Mouse (Mus musculus): ENCODE measurements around the gene Vwce. TPM values are rescaled to one million over a fixed set of nuclear protein-coding genes. Genes with fewer than 3 reads are reported as not detected.

The Vwce gene
- polyA plus RNA-seq, 1 experiment from 2014 or later: 7.6 TPM

DNA sequence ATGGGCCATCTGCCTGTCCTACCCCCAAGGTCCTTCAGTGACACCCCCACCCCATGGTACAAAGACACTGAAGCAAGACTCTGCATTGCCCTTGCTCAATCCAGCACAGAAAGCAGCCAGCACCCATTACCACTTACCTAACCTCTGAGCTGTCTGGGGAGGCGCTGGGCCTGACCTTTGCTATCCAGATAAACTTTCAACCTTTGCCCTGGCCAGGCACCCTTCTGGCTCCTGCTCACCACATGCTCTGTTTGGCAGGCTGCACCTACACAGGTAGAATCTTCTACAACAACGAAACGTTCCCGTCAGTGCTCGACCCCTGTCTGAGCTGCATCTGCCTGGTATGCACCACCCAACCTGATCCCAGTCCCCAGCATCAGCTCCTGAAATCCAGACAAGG lies 23.7 kb downstream of the Vwce start:
- WGBS (ENCODE audit: insufficient replicate concordance): 73% methylated on average over 5 of the region's 5 CpGs
- Histone ChIP-seq H3K9me3 (replicated peaks) (no peaks in the 10 kb centered on the region), H3K4me1 (peaks cover 79% of the 10 kb centered on the region), H3K36me3 (peaks cover 19% of the 10 kb centered on the region), H3K27ac (peak overlapping the region; percentile 83), H3K4me2 (no peak overlapping the region), H3K4me3 (no peak overlapping the region), H3K27me3 (replicated peaks) (no peaks in the 10 kb centered on the region), H3K9ac (no peak overlapping the region; the same call in none of the 2 replicates)
- ATAC-seq: no peak

DNA sequence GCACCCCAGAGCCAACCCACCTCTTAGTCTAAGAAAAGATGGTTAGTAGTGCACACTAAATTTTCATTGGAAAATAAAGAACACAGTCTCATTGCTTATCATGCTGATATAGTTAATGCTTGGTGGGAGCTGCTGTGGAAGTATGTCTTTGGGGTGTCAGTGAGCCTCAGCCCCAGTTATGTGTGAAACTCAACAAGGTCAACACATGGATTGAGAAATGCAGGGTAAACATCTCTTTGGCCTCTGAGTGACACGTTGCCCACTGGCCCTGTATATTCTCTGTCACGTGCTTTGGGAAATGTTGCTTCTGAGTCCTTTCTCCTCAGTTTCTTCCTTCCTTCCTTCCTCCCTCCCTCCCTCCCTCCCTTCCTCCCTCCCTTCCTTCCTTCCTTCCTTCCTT lies 24.4 kb downstream of the Vwce start:
- 74% methylated on average over 2 of the region's 2 CpGs for WGBS (ENCODE audit: insufficient replicate concordance)
- no peak overlapping the region for H3K4me3 ChIP-seq
- no peaks in the 10 kb centered on the region for H3K9me3 ChIP-seq (replicated peaks)
- H3K4me1 ChIP-seq: peaks cover 85% of the 10 kb centered on the region
- no peak overlapping the region for H3K4me2 ChIP-seq
- H3K27ac ChIP-seq: peak overlapping the region; percentile 83
- no peak overlapping the region for H3K9ac ChIP-seq
- no peak for ATAC-seq
- H3K36me3 ChIP-seq: peaks cover 19% of the 10 kb centered on the region
- no peaks in the 10 kb centered on the region for H3K27me3 ChIP-seq (replicated peaks)

DNA sequence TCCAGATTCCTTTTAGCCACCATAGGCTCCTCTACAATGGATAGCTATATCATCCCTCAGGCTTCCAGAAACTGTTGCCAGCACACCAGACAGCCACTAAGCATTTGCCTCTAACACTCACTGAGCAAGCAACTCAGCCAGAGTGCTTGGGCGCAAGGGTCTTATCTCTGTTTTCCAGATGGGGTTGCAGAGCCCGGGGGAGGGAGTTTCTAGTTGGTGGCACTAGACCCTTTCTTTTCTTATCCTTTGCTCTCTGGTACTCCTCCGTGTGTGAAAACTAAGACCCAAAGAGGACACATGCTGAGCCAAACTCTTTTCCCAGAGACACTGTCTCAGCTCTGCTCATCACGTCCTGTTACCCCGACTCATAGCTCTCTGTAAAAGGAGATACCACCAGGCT lies 27.4 kb downstream of the Vwce start:
- Histone ChIP-seq H3K27ac (peak overlapping the region; percentile 99), H3K4me2 (peak overlapping the region; percentile 67), H3K4me1 (peaks cover 90% of the 10 kb centered on the region), H3K36me3 (0 out of 2 replicates have a peak, but pooled peaks cover 8% of the 10 kb centered on the region), H3K27me3 (replicated peaks) (no peaks in the 10 kb centered on the region), H3K9ac (peak overlapping the region; percentile 62), H3K4me3 (peak overlapping the region; percentile 36), H3K9me3 (replicated peaks) (no peaks in the 10 kb centered on the region)
- peak; percentile 90 for ATAC-seq
- WGBS (ENCODE audit: insufficient replicate concordance): 18% methylated on average over 5 of the region's 5 CpGs

- H3K9me3 ChIP-seq (replicated peaks): no peaks in the 10 kb centered on the region
- peaks cover 84% of the 10 kb centered on the region for H3K4me1 ChIP-seq
Observed at GRCm38 (mm10) chr19:10661919-10662318, 27.9 kb downstream of the Vwce start.

DNA sequence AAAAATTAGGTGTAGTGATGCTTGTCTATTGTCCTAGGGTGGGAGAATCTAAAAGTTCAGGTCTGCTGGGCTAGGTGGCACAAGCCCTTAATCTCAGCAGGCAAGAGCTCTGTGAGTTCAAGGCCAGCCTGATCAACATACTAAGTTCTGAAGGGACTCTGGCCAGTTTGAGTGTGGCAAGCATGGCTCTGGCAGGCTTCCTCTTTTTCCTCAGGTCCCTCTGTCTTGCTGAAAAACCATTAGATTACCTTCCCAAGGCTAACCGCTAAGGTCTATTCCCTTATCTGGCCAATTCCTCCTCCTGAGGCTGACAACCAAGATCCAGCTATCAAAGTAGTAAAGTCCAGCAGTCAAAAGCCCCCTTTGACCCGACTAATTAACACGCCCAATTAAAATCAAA lies 28.7 kb downstream of the Vwce start:
- Histone ChIP-seq H3K27me3 (replicated peaks) (no peaks in the 10 kb centered on the region), H3K4me2 (peak overlapping the region; percentile 67), H3K4me3 (no peak overlapping the region), H3K9ac (peak overlapping the region; percentile 36), H3K36me3 (0 out of 2 replicates have a peak, but pooled peaks cover 8% of the 10 kb centered on the region), H3K9me3 (replicated peaks) (no peaks in the 10 kb centered on the region), H3K4me1 (peaks cover 77% of the 10 kb centered on the region), H3K27ac (peak overlapping the region; percentile 99)
- 29% methylated on average over 3 of the region's 3 CpGs for WGBS (ENCODE audit: insufficient replicate concordance)
- no peak for ATAC-seq

More at GRCm38 (mm10) chr19:10661919-10662318, 27.9 kb downstream of the Vwce start:
- Histone ChIP-seq H3K9ac (peak overlapping the region; percentile 62), H3K4me3 (peak overlapping the region; percentile 36), H3K27ac (peak overlapping the region; percentile 99), H3K27me3 (replicated peaks) (no peaks in the 10 kb centered on the region), H3K4me2 (peak overlapping the region; percentile 67), H3K36me3 (0 out of 2 replicates have a peak, but pooled peaks cover 8% of the 10 kb centered on the region)
- peak; percentile 67 for ATAC-seq
- WGBS (ENCODE audit: insufficient replicate concordance): 31% methylated on average over 2 of the region's 2 CpGs

DNA sequence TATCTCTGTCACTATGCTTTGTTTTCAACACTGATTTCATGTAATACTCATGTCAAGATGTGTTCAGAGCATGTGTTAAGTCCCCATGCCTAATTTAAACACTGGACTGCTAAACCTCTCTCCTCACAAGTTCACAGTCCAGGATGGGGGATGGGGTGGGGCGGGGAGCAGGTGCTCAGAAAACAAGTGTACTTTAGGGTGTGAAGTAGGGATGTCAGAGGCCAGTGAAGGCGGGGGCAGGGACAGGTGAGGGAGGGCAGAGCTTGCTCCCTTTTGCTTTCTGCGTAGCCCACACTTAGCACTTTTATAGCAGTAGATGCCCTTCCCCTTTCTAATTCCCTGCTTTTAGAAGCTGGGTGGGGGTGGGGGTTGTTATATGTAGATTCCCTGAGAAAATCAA lies 31.1 kb downstream of the Vwce start:
- H3K4me2 ChIP-seq: no peak overlapping the region
- H3K36me3 ChIP-seq: no peaks in the 10 kb centered on the region
- H3K27me3 ChIP-seq (replicated peaks): 0 out of 2 replicates have a peak, but pooled peaks cover 14% of the 10 kb centered on the region
- no peak overlapping the region for H3K9ac ChIP-seq
- ATAC-seq: no peak
- no peak overlapping the region; the same call in 1 of the 2 replicates for H3K27ac ChIP-seq
- no peaks in the 10 kb centered on the region for H3K9me3 ChIP-seq (replicated peaks)
- WGBS (ENCODE audit: insufficient replicate concordance): 53% methylated on average over 3 of the region's 3 CpGs
- H3K4me3 ChIP-seq: no peak overlapping the region
- H3K4me1 ChIP-seq: peaks cover 54% of the 10 kb centered on the region

DNA sequence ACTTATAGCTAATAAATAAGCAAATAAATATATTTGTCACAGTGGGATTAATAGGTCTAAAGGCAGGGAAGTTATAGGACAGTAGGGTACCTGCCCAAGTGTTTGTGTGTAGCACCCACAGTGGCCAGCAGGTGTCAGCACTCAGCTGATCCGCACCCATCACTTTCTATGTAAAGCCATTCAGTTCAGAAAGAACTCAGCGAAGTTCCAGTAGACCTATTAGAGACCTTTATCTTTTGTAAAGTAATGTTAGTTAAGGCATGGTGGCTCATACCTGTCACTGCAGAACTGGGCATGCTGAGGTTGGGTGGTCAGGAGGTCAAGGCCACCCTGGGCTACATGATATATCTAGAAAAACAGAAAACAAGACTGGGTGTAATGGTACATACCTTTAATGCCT lies 31.5 kb downstream of the Vwce start:
- no peak overlapping the region for H3K9ac ChIP-seq
- H3K4me3 ChIP-seq: no peak overlapping the region
- no peaks in the 10 kb centered on the region for H3K36me3 ChIP-seq
- ATAC-seq: no peak
- no peak overlapping the region for H3K4me2 ChIP-seq
- no peaks in the 10 kb centered on the region for H3K9me3 ChIP-seq (replicated peaks)
- no peak overlapping the region for H3K27ac ChIP-seq
- H3K27me3 ChIP-seq (replicated peaks): 0 out of 2 replicates have a peak, but pooled peaks cover 17% of the 10 kb centered on the region
- 7% methylated on average over 2 of the region's 2 CpGs for WGBS (ENCODE audit: insufficient replicate concordance)
- H3K4me1 ChIP-seq: peaks cover 50% of the 10 kb centered on the region

- Histone ChIP-seq H3K9me3 (replicated peaks) (no peaks in the 10 kb centered on the region), H3K36me3 (no peaks in the 10 kb centered on the region), H3K9ac (no peak overlapping the region), H3K27ac (no peak overlapping the region), H3K27me3 (replicated peaks) (peaks cover 26% of the 10 kb centered on the region; the same call in 1 of the 2 replicates), H3K4me2 (no peak overlapping the region), H3K4me3 (no peak overlapping the region), H3K4me1 (peaks cover 17% of the 10 kb centered on the region)
- 62% methylated on average over 4 of the region's 4 CpGs for WGBS (ENCODE audit: insufficient replicate concordance)
- peak; percentile 57; the same call in 1 of the 2 replicates for ATAC-seq
Observed at GRCm38 (mm10) chr19:10671319-10671718, 37.3 kb downstream of the Vwce start.

GRCm38 (mm10) chr19:10671854-10672417 lies 37.9 kb downstream of the Vwce start:
- Histone ChIP-seq H3K36me3 (no peaks in the 10 kb centered on the region), H3K27ac (no peak overlapping the region), H3K4me2 (no peak overlapping the region), H3K4me3 (no peak overlapping the region), H3K9me3 (replicated peaks) (no peaks in the 10 kb centered on the region), H3K9ac (no peak overlapping the region), H3K27me3 (replicated peaks) (peaks cover 32% of the 10 kb centered on the region), H3K4me1 (peaks cover 17% of the 10 kb centered on the region)
- 64% methylated on average over 9 of the region's 9 CpGs for WGBS (ENCODE audit: insufficient replicate concordance)
- ATAC-seq: no peak

DNA sequence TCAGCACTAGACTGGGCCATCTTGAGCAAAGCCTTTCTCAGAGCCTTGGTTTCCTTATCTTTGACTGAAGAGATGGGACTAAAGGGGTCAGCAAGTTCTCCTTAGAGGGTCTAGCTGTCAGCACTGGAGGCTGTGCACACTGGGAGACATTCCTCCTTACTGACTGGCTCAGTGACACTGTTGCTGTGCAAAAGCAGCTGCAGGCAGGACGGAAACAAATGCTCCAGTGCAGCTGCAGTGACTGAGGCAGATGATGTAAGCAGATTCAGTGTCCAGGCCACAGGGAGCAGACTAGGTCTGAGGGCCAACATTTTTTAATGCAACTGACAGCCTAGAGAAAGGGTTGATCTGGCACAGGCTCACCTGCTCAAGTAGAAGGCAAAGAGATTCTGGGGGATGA lies 39.3 kb downstream of the Vwce start:
- H3K4me3 ChIP-seq: no peak overlapping the region
- WGBS (ENCODE audit: insufficient replicate concordance): 70% methylated on average over 1 of the region's 1 CpGs
- H3K4me1 ChIP-seq: peaks cover 27% of the 10 kb centered on the region
- ATAC-seq: no peak
- H3K27ac ChIP-seq: no peak overlapping the region
- H3K9me3 ChIP-seq (replicated peaks): no peaks in the 10 kb centered on the region
- H3K36me3 ChIP-seq: no peaks in the 10 kb centered on the region
- no peak overlapping the region for H3K9ac ChIP-seq
- H3K4me2 ChIP-seq: no peak overlapping the region
- peaks cover 30% of the 10 kb centered on the region for H3K27me3 ChIP-seq (replicated peaks)

GRCm38 (mm10) chr19:10676656-10677055 lies 42.6 kb downstream of the Vwce start:
- no peak overlapping the region for H3K9ac ChIP-seq
- no peak overlapping the region for H3K4me2 ChIP-seq
- no peaks in the 10 kb centered on the region for H3K36me3 ChIP-seq
- H3K4me1 ChIP-seq: peaks cover 21% of the 10 kb centered on the region
- H3K4me3 ChIP-seq: no peak overlapping the region
- no peak overlapping the region for H3K27ac ChIP-seq
- WGBS (ENCODE audit: insufficient replicate concordance): 77% methylated on average over 16 of the region's 16 CpGs
- H3K9me3 ChIP-seq (replicated peaks): no peaks in the 10 kb centered on the region
- ATAC-seq: no peak
- H3K27me3 ChIP-seq (replicated peaks): peaks cover 15% of the 10 kb centered on the region

GRCm38 (mm10) chr19:10677915-10678771 lies 44.1 kb downstream of the Vwce start, which contains the start of gene Pga5:
Gene Pga5 (minus strand): TSS chr19:10678071.
- peak; percentile 67; the same call in 1 of the 2 replicates for ATAC-seq
- peaks cover 11% of the 10 kb centered on the region for H3K4me1 ChIP-seq
- no peak within 1 kb of the TSS for H3K9ac ChIP-seq
- no peak within 1 kb of the TSS for H3K4me2 ChIP-seq
- no peak within 1 kb of the TSS for H3K27ac ChIP-seq
- no peaks in the 10 kb centered on the region for H3K9me3 ChIP-seq (replicated peaks)
- H3K27me3 ChIP-seq (replicated peaks): peaks cover 15% of the 10 kb centered on the region
- H3K36me3 ChIP-seq: no peaks in the 10 kb centered on the region
- 19% methylated on average over 6 of the region's 6 CpGs for WGBS (ENCODE audit: insufficient replicate concordance)
- no peak within 1 kb of the TSS for H3K4me3 ChIP-seq
